Mouse (Mus musculus) cortical plate, adult 2 months (tissue): ENCODE data around the gene Wbp2.

Experiments used
- CTCF ChIP-seq: fragments of 200-500 bp; IDR thresholded peaks from 2 replicates; pipeline ENCODE4 v1.5.1; 2011; ENCODE audit warnings: mild to moderate bottlenecking, control low read depth, low read length; ENCODE audit not compliant: insufficient read depth; ENCODE audit errors: extremely low read depth
- POLR2A ChIP-seq: fragments of 200-500 bp; IDR thresholded peaks from 2 replicates; pipeline ENCODE4 v1.6.1; 2011; ENCODE audit warnings: mild to moderate bottlenecking, low read length, control low read depth; ENCODE audit not compliant: insufficient read depth; ENCODE audit errors: extremely low read depth

- no peak for TF ChIP-seq CTCF
- TF ChIP-seq POLR2A: no peak
Observed at GRCm38 (mm10) chr11:116100839-116101238, 14.0 kb upstream of the Wbp2 start.
